Mouse (Mus musculus) stomach, embryonic 15.5 days (tissue): ENCODE results near the gene Mgst3. TPM values are rescaled to one million over a fixed set of nuclear protein-coding genes. Genes with fewer than 3 reads are reported as not detected.

Experiments
- ATAC-seq: fragments of 200-750 bp; cut with Nextera tagmentation; 2 replicates; pipeline ENCODE4 v1.8.0; 2017; ENCODE audit warnings: low read depth, moderate number of reproducible peaks, moderate TSS enrichment; ENCODE audit not compliant: insufficient read depth, low FRiP score
- H3K27ac ChIP-seq: fragments of 300-500 bp; sonication (generic); 2 replicates; pipeline ENCODE4 v1.5.1; 2015; ENCODE audit warnings: mild to moderate bottlenecking, inconsistent platforms
- H3K27me3 ChIP-seq: fragments of 300-500 bp; sonication (generic); replicated peaks from 2 replicates; pipeline ENCODE4 v1.6.1; 2015; ENCODE audit warnings: inconsistent platforms
- H3K36me3 ChIP-seq: fragments of 300-500 bp; sonication (generic); 2 replicates; pipeline ENCODE4 v1.6.1; 2015; ENCODE audit warnings: inconsistent platforms
- H3K4me1 ChIP-seq: fragments of 300-500 bp; sonication (generic); 2 replicates; pipeline ENCODE4 v1.6.1; 2015; ENCODE audit warnings: inconsistent platforms
- H3K4me2 ChIP-seq: fragments of 300-500 bp; sonication (generic); 2 replicates; pipeline ENCODE4 v1.6.1; 2015; ENCODE audit warnings: mild to moderate bottlenecking, inconsistent platforms
- H3K4me3 ChIP-seq: fragments of 300-500 bp; sonication (generic); replicated peaks from 2 replicates; pipeline ENCODE4 v1.5.1; 2015; ENCODE audit warnings: inconsistent platforms
- H3K9ac ChIP-seq: fragments of 300-500 bp; sonication (generic); 2 replicates; pipeline ENCODE4 v1.6.1; 2015; ENCODE audit warnings: inconsistent platforms
- H3K9me3 ChIP-seq: fragments of 300-500 bp; sonication (generic); 2 replicates; pipeline ENCODE4 v1.6.1; 2016; ENCODE audit warnings: inconsistent platforms
- WGBS: fragments of 180-500 bp; shearing (Covaris S2); methylation state at CpG from one replicate; pipeline ENCODE4 v1.1.7; 2015; 5-methylcytosine and 5-hydroxymethylcytosine counted together
- polyA plus RNA-seq: library from polyadenylated mRNA; unstranded; fragments of >200 nt; fragmentation: Nextera tagmentation; extraction: Ambion mirVana; gene quantifications from 2 replicates; pipeline ENCODE4 v1.2.1, GENCODE M21; 2015

Mgst3 gene
- polyA plus RNA-seq, 1 experiment from 2014 or later, result 224 TPM

DNA sequence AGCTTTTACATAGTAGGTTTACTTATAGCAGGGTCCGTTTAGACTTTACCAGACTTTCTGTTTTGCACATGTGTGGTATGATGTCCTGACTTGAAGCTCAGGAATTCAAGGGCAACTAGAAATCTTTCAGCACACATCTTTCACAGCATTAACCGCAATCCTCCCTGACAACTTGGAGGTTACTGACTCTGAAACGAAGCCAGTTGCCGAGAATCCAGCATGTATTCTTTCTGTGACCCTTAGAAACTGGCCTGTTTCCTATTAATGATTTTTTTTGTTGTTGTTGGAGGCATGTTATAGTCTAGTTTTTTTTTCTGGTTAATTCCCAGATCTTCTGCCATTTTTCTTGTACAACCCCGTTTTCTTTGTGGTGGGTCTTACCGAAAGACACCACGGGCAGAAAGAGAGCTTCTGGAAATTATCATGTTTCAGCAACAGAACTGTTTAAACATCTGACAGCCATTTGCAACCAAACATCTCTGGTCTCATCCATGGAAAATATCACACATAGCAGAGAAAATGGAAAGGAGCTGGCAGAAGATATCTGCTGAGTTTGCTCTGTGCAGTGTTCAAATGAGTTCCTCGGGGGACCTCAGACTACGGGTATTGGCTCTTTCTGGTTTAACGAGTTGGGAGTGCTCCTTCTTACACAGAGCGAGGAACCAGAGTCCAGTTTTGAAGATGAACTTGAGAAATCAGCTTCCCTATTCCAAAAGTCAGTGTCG lies 18.5 kb upstream of the Mgst3 start:
- Histone ChIP-seq H3K27me3 (no peaks in the 10 kb centered on the region; the same call in 1 of the 2 replicates), H3K27ac (no peak overlapping the region), H3K9me3 (no peaks in the 10 kb centered on the region), H3K4me2 (no peak overlapping the region), H3K4me1 (no peaks in the 10 kb centered on the region), H3K4me3 (no peak overlapping the region), H3K36me3 (no peaks in the 10 kb centered on the region), H3K9ac (no peak overlapping the region)
- WGBS, result 49% methylated on average over 12 of the region's 12 CpGs
- ATAC-seq, result no peak

GRCm38 (mm10) chr1:167409601-167410000 lies 16.0 kb upstream of the Mgst3 start:
- 75% methylated on average over 4 of the region's 4 CpGs for WGBS
- Histone ChIP-seq H3K9me3 (no peaks in the 10 kb centered on the region), H3K27me3 (no peaks in the 10 kb centered on the region; the same call in 1 of the 2 replicates), H3K9ac (no peak overlapping the region), H3K36me3 (no peaks in the 10 kb centered on the region), H3K27ac (no peak overlapping the region), H3K4me3 (no peak overlapping the region), H3K4me2 (no peak overlapping the region), H3K4me1 (no peaks in the 10 kb centered on the region)
- ATAC-seq, result no peak

GRCm38 (mm10) chr1:167405237-167405636 lies 11.6 kb upstream of the Mgst3 start:
- H3K9ac ChIP-seq, result no peak overlapping the region
- no peaks in the 10 kb centered on the region; the same call in 1 of the 2 replicates for H3K27me3 ChIP-seq
- WGBS, result 82% methylated on average over 4 of the region's 4 CpGs
- no peaks in the 10 kb centered on the region for H3K9me3 ChIP-seq
- H3K4me2 ChIP-seq, result no peak overlapping the region
- ATAC-seq, result no peak
- H3K4me3 ChIP-seq, result no peak overlapping the region
- H3K27ac ChIP-seq, result no peak overlapping the region
- H3K36me3 ChIP-seq, result no peaks in the 10 kb centered on the region
- H3K4me1 ChIP-seq, result no peaks in the 10 kb centered on the region

DNA sequence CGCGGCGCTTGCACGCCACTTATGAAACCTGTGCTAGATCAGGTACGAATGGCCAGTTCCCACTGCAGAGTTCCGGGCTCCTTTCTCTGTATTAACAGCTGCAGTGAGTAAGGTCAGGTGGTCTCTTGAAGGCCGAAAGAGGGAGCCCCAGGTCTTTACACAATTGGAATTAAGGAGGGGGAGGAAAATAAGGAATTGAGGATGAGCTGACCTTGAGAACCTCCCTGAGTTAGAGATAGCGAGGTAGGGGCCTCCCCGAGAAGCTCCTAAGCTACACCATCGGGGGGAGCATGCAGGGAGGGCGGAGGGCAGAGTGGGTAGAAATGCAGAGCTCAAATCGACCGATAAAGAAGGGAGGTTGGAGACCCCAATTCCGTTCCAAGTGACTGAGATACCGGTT lies 360 bp downstream of the Mgst3 start:
- Histone ChIP-seq H3K4me3 (peak overlapping the region; percentile 65), H3K36me3 (no peaks in the 10 kb centered on the region), H3K4me2 (peak overlapping the region; percentile 92), H3K27me3 (no peaks in the 10 kb centered on the region), H3K9me3 (no peaks in the 10 kb centered on the region), H3K4me1 (peaks cover 8% of the 10 kb centered on the region; the same call in 1 of the 2 replicates), H3K27ac (peak overlapping the region; percentile 87), H3K9ac (peak overlapping the region; percentile 47; the same call in 1 of the 2 replicates)
- ATAC-seq, result peak; percentile 10
- under 1% methylated on average over 15 of the region's 15 CpGs for WGBS

DNA sequence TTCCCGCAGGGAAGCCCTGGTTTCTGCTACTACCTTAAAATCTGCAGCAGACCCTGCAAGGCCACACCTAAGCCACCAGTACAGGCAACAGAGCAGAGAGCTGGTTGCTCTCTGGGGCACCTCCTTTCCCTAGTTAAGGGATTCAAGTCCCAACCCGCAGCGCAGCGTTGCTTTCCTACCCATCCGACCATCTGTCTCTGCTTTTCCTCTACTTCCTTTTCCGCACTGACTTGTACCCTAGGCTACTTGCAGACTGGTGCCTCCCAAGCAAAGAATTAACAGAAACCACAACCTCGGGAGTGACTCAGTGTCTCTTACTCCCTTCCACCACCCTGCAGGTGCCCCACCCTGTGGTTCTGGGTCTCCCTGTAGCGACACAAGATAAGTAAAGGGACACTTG lies 954 bp downstream of the Mgst3 start:
- Histone ChIP-seq H3K4me3 (peak overlapping the region; percentile 65), H3K4me2 (peak overlapping the region; percentile 92), H3K36me3 (no peaks in the 10 kb centered on the region), H3K9ac (peak overlapping the region; percentile 47; the same call in 1 of the 2 replicates), H3K27me3 (no peaks in the 10 kb centered on the region), H3K27ac (peak overlapping the region; percentile 87), H3K4me1 (peaks cover 8% of the 10 kb centered on the region; the same call in 1 of the 2 replicates), H3K9me3 (no peaks in the 10 kb centered on the region)
- ATAC-seq, result peak; percentile 53; the same call in 1 of the 2 replicates
- WGBS, result 15% methylated on average over 8 of the region's 8 CpGs

- H3K27ac ChIP-seq, result peak overlapping the region; percentile 87
- ATAC-seq, result no peak
Observed at GRCm38 (mm10) chr1:167392031-167392640, 1.5 kb downstream of the Mgst3 start.

GRCm38 (mm10) chr1:167391241-167391640 lies 2.4 kb downstream of the Mgst3 start:
- Histone ChIP-seq H3K4me2 (peak overlapping the region; percentile 19; the same call in 1 of the 2 replicates), H3K4me1 (peaks cover 14% of the 10 kb centered on the region), H3K4me3 (no peak overlapping the region), H3K36me3 (no peaks in the 10 kb centered on the region), H3K9me3 (no peaks in the 10 kb centered on the region), H3K27me3 (no peaks in the 10 kb centered on the region), H3K9ac (no peak overlapping the region), H3K27ac (no peak overlapping the region)
- WGBS, result 71% methylated on average over 6 of the region's 6 CpGs
- no peak for ATAC-seq

More at GRCm38 (mm10) chr1:167392031-167392640, 1.5 kb downstream of the Mgst3 start:
- 0 out of 2 replicates have a peak overlapping the region, but pooled peaks have one; percentile 47 for H3K9ac ChIP-seq
- H3K9me3 ChIP-seq, result no peaks in the 10 kb centered on the region
- 20% methylated on average over 2 of the region's 2 CpGs for WGBS
- no peaks in the 10 kb centered on the region for H3K27me3 ChIP-seq
- peaks cover 11% of the 10 kb centered on the region for H3K4me1 ChIP-seq
- H3K4me3 ChIP-seq, result peak overlapping the region; percentile 65
- H3K36me3 ChIP-seq, result no peaks in the 10 kb centered on the region
- peak overlapping the region; percentile 92 for H3K4me2 ChIP-seq

- H3K27me3 ChIP-seq, result no peaks in the 10 kb centered on the region
- no peak overlapping the region for H3K4me2 ChIP-seq
- ATAC-seq, result no peak
- no peak overlapping the region for H3K27ac ChIP-seq
- WGBS, result 70% methylated on average over 4 of the region's 4 CpGs
- H3K36me3 ChIP-seq, result no peaks in the 10 kb centered on the region
- H3K4me3 ChIP-seq, result no peak overlapping the region
- H3K4me1 ChIP-seq, result peaks cover 14% of the 10 kb centered on the region
- no peaks in the 10 kb centered on the region for H3K9me3 ChIP-seq
- H3K9ac ChIP-seq, result no peak overlapping the region
Observed at GRCm38 (mm10) chr1:167390381-167390780, 3.3 kb downstream of the Mgst3 start.

DNA sequence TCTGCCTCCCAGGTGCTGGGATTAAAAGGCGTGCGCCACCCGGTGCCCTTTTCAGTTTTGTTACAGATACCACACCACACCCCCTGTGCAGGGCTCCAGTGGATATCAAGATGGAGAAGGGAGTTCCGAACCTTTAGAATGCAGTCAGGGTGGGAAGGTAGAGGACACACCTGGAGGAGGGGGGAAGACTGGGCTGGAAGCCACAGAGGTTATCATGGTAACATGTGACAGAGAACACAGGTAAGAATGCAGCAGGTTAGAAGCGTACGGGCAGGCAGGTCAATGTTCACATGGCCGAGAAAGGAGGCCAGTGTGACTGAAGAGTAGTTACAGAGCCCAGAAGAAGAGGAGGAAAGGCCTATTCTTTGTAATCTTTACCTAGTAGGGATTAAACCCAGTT lies 4.1 kb downstream of the Mgst3 start:
- Histone ChIP-seq H3K4me1 (peaks cover 14% of the 10 kb centered on the region), H3K36me3 (no peaks in the 10 kb centered on the region), H3K9me3 (no peaks in the 10 kb centered on the region), H3K27me3 (no peaks in the 10 kb centered on the region), H3K4me3 (no peak overlapping the region), H3K4me2 (no peak overlapping the region), H3K9ac (no peak overlapping the region), H3K27ac (no peak overlapping the region)
- ATAC-seq, result no peak
- WGBS, result 80% methylated on average over 7 of the region's 7 CpGs

DNA sequence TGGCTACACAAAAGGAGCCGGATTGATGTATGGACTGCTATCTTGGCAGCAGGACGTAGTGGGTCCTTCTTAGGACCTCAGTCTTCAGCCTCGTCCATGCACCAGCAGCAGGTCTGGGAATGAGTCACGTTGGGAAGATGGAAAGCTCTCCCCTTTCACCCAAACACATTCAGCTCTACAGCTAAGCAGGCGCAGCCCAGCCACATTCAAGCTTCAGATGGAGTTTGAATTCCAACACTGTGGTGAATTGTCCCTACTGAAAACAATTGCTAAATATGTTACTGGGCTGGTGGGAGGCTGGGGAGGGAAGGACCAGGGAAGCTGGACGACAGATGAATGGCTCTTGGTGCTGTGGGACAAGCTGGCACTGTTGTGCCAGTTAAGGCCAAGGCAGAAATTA lies 5.1 kb downstream of the Mgst3 start:
- peaks cover 14% of the 10 kb centered on the region for H3K4me1 ChIP-seq
- WGBS, result 69% methylated on average over 6 of the region's 6 CpGs
- no peak overlapping the region for H3K27ac ChIP-seq
- H3K27me3 ChIP-seq, result no peaks in the 10 kb centered on the region
- no peak overlapping the region for H3K4me2 ChIP-seq
- ATAC-seq, result no peak
- no peaks in the 10 kb centered on the region for H3K9me3 ChIP-seq
- no peak overlapping the region for H3K4me3 ChIP-seq
- H3K36me3 ChIP-seq, result no peaks in the 10 kb centered on the region
- no peak overlapping the region for H3K9ac ChIP-seq

- Histone ChIP-seq H3K4me1 (peaks cover 19% of the 10 kb centered on the region), H3K9ac (no peak overlapping the region), H3K27me3 (no peaks in the 10 kb centered on the region), H3K27ac (no peak overlapping the region), H3K36me3 (no peaks in the 10 kb centered on the region), H3K9me3 (no peaks in the 10 kb centered on the region), H3K4me3 (no peak overlapping the region), H3K4me2 (no peak overlapping the region)
- 75% methylated on average over 3 of the region's 3 CpGs for WGBS
- ATAC-seq, result no peak
Observed at GRCm38 (mm10) chr1:167387796-167388195, 5.8 kb downstream of the Mgst3 start.

- Histone ChIP-seq H3K36me3 (no peaks in the 10 kb centered on the region), H3K27ac (peak overlapping the region; percentile 63; the same call in 1 of the 2 replicates), H3K4me3 (no peak overlapping the region), H3K27me3 (no peaks in the 10 kb centered on the region), H3K9ac (no peak overlapping the region), H3K4me1 (peaks cover 20% of the 10 kb centered on the region), H3K9me3 (no peaks in the 10 kb centered on the region), H3K4me2 (no peak overlapping the region)
- ATAC-seq, result no peak
- WGBS, result 56% methylated on average over 2 of the region's 2 CpGs
Observed at GRCm38 (mm10) chr1:167387310-167387709, 6.3 kb downstream of the Mgst3 start.
